Mouse (Mus musculus): ENCODE measurements around the gene Zfp748. TPM values are rescaled to one million over a fixed set of nuclear protein-coding genes. Genes with fewer than 3 reads are reported as not detected.

The Zfp748 gene
- polyA plus RNA-seq (2015; fragmentation: Nextera tagmentation; extraction: Ambion mirVana) = 16.7 and 19.6 TPM in 2 replicates

DNA sequence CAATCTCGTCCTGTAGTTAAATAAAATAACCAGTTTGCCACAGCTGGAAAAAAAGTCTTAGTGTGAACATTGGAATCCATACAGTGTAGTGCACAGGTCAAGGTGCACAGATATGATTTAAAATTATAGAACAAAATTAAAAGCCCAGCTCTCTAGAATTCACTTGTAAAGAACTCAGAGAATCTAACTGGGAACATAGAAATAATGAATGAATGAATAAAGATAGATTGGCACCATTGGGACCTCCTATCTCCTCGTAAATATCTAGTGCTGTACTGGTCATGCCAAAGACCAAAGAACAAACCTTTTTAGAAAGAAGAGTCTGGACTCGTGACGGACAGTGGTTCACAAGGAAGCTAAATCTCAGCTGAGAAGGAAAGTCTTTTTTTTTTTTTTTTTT, at the start of gene Zfp748:
Zfp748 (minus strand) TSS at position 101 of the 400 bp plus-strand sequence.
- WGBS = 79% methylated on average over 4 of the region's 4 CpGs
- Histone ChIP-seq H3K4me3 (replicated peaks; ENCODE audit: low read length) (peak within 1 kb of the TSS; percentile 92), H3K4me2 (ENCODE audit: low read length) (peak within 1 kb of the TSS; percentile 85), H3K27me3 (replicated peaks; ENCODE audit: control insufficient read depth, insufficient read depth, low read length) (no peaks in the 10 kb centered on the region), H3K27ac (ENCODE audit: low read length) (peak within 1 kb of the TSS; percentile 84), H3K9me3 (ENCODE audit: control insufficient read depth, low read length) (no peaks in the 10 kb centered on the region), H3K9ac (replicated peaks; ENCODE audit: low read depth, low read length) (peak within 1 kb of the TSS; percentile 95), H3K4me1 (replicated peaks; ENCODE audit: control insufficient read depth, insufficient read depth, low read length) (peaks cover 14% of the 10 kb centered on the region), H3K36me3 (ENCODE audit: control insufficient read depth, insufficient read depth) (no peaks in the 10 kb centered on the region)
- no peak for ATAC-seq

DNA sequence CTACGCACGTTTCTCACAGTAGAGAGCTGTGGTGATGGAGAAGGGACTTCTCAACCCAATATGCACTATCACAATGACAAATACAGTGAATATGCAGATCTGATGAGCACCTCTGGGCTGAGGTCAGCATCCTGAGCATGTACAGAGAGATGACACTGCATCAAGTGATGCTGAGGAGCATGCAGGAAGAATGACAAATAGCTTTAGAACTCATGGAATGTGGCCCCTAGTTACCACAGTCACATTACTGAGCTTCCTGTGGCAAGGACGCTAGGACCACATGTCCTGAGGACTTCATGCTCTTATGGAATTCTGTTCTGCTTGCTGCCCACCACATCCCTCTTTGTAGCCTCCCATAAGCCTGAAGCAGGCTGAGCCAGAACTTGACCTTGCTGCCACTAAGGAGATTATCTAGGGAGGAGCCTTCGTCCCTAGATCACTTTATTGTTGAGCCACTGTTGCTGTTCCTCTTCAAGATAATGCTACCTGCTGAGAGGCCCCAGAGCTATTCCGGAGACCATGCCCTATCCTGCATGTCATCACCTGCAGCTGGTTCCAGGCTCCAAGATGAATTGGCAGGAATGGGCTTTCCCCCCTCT, 19.1 kb upstream of the Zfp748 start:
- Histone ChIP-seq H3K9me3 (ENCODE audit: control insufficient read depth, low read length) (no peaks in the 10 kb centered on the region), H3K4me3 (replicated peaks; ENCODE audit: low read length) (no peak overlapping the region), H3K27me3 (replicated peaks; ENCODE audit: control insufficient read depth, insufficient read depth, low read length) (no peaks in the 10 kb centered on the region), H3K4me2 (ENCODE audit: low read length) (no peak overlapping the region), H3K27ac (ENCODE audit: low read length) (no peak overlapping the region), H3K9ac (replicated peaks; ENCODE audit: low read depth, low read length) (no peak overlapping the region), H3K4me1 (replicated peaks; ENCODE audit: control insufficient read depth, insufficient read depth, low read length) (no peaks in the 10 kb centered on the region), H3K36me3 (ENCODE audit: control insufficient read depth, insufficient read depth) (no peaks in the 10 kb centered on the region)
- WGBS = 73% methylated on average over 5 of the region's 5 CpGs
- ATAC-seq = no peak

DNA sequence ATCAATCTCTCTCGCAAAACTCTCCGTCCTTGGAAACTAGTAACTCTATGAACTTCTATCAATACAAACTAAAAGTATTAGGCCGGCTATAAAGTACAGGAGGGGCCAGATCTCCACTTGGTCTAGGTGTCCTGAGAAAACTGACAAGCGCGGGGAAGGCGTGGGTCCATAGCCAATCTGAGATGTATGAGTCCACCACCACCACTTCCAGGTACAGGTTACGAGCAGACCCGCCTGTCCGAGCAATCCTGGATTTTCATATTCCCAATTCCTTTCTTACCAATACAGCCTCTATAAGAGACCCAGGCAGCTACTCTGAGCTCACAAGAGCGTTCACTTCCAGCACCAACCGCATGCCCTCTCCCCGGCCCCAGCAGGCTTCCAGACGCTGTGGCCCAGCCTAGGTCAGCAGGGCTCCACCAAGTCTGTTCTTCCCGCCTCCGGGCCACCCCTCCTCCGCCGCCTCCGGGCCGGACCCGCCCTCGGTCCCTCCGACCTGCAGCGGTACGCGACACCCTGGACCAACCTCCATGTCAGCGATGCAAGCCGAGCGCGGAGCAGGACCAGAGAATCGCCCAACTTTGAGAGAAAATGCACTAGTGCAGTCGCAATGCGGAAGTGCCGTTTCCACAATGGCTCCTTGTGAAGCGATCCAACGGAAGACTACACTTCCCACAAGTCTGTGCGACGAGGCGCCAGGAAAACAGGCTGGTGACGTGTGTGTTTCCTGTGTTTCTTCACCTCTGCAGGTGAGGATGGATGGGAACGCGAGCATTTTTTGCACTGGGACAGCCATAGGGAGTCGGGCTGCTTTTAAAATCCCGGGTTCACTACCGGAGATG, 904 bp downstream of the Zfp748 start:
- under 1% methylated on average over 44 of the region's 44 CpGs for WGBS
- H3K4me1 ChIP-seq (replicated peaks; ENCODE audit: control insufficient read depth, insufficient read depth, low read length) = peaks cover 14% of the 10 kb centered on the region
- H3K4me3 ChIP-seq (replicated peaks; ENCODE audit: low read length) = peak overlapping the region; percentile 92
- no peaks in the 10 kb centered on the region for H3K27me3 ChIP-seq (replicated peaks; ENCODE audit: control insufficient read depth, insufficient read depth, low read length)
- H3K36me3 ChIP-seq (ENCODE audit: control insufficient read depth, insufficient read depth) = no peaks in the 10 kb centered on the region
- H3K27ac ChIP-seq (ENCODE audit: low read length) = peak overlapping the region; percentile 84
- H3K9me3 ChIP-seq (ENCODE audit: control insufficient read depth, low read length) = no peaks in the 10 kb centered on the region
- H3K9ac ChIP-seq (replicated peaks; ENCODE audit: low read depth, low read length) = peak overlapping the region; percentile 95
- peak overlapping the region; percentile 85 for H3K4me2 ChIP-seq (ENCODE audit: low read length)
- ATAC-seq = peak; percentile 100

DNA sequence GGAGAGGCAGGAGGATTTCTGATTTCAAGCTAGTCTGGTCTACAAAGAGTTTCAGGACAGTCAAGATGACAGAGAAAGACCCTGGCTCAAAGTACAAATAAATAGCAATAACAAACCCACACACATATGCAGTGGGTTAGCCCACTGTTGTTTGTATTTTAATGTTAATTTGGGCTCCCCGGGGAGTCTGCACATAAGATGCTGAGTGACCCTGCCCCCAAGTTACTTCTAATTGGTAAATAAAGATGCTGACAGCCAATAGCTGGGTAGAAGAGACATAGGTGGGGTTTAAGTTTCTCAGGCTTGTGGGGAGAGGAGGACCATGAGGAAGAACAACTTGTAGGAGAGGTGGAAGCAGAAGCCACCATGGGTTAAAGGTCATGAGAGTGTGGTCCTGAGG, 7.7 kb downstream of the Zfp748 start:
- WGBS = 74% methylated on average over 1 of the region's 1 CpGs
- no peak for ATAC-seq

DNA sequence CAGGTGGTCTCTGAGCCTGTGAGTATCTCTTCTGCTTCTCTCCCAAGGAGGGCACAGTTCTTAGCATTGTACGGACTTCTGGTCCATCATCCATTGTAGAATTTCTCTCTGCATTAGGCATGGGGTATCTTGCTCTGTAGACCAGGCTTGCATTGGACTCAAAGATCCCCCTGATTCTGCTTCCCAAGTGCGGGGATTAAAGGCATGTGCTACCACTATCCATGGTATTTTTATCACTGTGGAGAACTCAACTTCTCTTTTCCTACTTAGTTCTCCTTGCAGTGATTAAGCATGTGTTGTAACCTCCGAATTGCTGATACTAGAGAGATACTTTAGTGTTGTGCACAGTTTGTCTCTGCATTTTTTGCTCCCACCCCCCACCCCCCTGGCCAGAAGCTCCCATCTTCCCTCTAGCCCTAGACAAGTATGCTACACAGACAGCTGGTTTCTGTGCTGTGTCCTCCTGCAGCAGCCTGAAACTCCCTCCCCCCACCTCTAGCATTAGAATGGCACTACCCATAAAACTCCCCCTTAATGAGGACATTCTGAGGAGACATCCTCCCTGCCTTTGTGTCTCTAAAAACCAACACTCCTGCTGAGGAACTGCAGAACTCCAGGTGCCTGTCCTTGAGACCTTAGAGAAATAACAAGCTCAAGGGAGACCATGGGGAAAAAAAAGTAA, 26.4 kb downstream of the Zfp748 start:
- Histone ChIP-seq H3K9ac (replicated peaks; ENCODE audit: low read depth, low read length) (no peak overlapping the region), H3K4me3 (replicated peaks; ENCODE audit: low read length) (no peak overlapping the region), H3K27ac (ENCODE audit: low read length) (no peak overlapping the region), H3K9me3 (ENCODE audit: control insufficient read depth, low read length) (no peaks in the 10 kb centered on the region), H3K4me1 (replicated peaks; ENCODE audit: control insufficient read depth, insufficient read depth, low read length) (peaks cover 20% of the 10 kb centered on the region), H3K4me2 (ENCODE audit: low read length) (no peak overlapping the region), H3K36me3 (ENCODE audit: control insufficient read depth, insufficient read depth) (no peaks in the 10 kb centered on the region), H3K27me3 (replicated peaks; ENCODE audit: control insufficient read depth, insufficient read depth, low read length) (no peaks in the 10 kb centered on the region)
- 80% methylated on average over 3 of the region's 3 CpGs for WGBS
- ATAC-seq = no peak

More for the DNA sequence above, 7.7 kb downstream of the Zfp748 start:
- Histone ChIP-seq H3K4me3 (replicated peaks; ENCODE audit: low read length) (no peak overlapping the region), H3K27me3 (replicated peaks; ENCODE audit: control insufficient read depth, insufficient read depth, low read length) (no peaks in the 10 kb centered on the region), H3K9ac (replicated peaks; ENCODE audit: low read depth, low read length) (no peak overlapping the region), H3K9me3 (ENCODE audit: control insufficient read depth, low read length) (no peaks in the 10 kb centered on the region), H3K27ac (ENCODE audit: low read length) (no peak overlapping the region), H3K4me2 (ENCODE audit: low read length) (no peak overlapping the region), H3K36me3 (ENCODE audit: control insufficient read depth, insufficient read depth) (peaks cover 31% of the 10 kb centered on the region), H3K4me1 (replicated peaks; ENCODE audit: control insufficient read depth, insufficient read depth, low read length) (0 out of 2 replicates have a peak, but pooled peaks cover 1% of the 10 kb centered on the region)

DNA sequence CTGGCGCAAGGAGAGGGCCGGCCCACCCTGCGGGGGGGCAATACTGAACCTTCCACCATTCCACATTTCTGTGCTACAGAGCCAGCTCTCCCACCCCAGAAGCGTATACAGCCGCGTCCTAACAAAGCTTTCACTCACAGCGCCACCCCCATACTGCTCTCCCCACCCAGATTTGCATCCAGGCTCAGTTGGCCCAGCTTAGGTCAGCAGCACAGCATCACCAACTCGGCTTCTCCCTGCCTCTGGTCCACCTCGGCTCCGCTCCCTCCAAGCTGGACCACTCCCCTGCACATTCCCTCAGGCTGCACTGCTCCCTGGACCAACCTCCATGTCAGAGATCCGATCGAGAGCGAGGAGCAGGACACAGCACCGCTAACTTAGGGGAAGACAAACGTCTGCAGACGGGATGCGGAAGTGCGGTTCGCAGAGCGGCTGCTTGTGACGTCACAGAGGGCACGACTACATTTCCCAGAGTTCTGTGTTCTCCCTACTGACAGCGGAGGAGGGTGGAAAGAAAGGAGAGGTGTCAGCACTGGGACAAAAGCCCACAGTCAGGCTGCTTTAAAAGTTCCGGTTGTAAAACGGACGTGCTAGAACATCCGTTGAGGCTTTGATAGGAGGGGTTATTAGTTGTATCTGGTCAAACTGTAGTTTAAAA, 27.7 kb downstream of the Zfp748 start, which contains the start of the genes Gm26965 and Zfp87:
Gm26965 (minus strand) TSS at position 399 of the 658 bp plus-strand sequence.
Zfp87 (minus strand) TSS at position 425 of the 658 bp plus-strand sequence.
- H3K9ac ChIP-seq (replicated peaks; ENCODE audit: low read depth, low read length) = peak within 1 kb of the TSS; percentile 88
- WGBS = under 1% methylated on average over 27 of the region's 27 CpGs
- peak within 1 kb of the TSS; percentile 96 for H3K4me2 ChIP-seq (ENCODE audit: low read length)
- H3K27ac ChIP-seq (ENCODE audit: low read length) = peak within 1 kb of the TSS; percentile 78
- H3K4me3 ChIP-seq (replicated peaks; ENCODE audit: low read length) = peak within 1 kb of the TSS; percentile 99
- 0 out of 2 replicates have a peak, but pooled peaks cover 3% of the 10 kb centered on the region for H3K36me3 ChIP-seq (ENCODE audit: control insufficient read depth, insufficient read depth)
- ATAC-seq = peak; percentile 99
- H3K4me1 ChIP-seq (replicated peaks; ENCODE audit: control insufficient read depth, insufficient read depth, low read length) = peaks cover 20% of the 10 kb centered on the region
- no peaks in the 10 kb centered on the region for H3K27me3 ChIP-seq (replicated peaks; ENCODE audit: control insufficient read depth, insufficient read depth, low read length)
- H3K9me3 ChIP-seq (ENCODE audit: control insufficient read depth, low read length) = no peaks in the 10 kb centered on the region

DNA sequence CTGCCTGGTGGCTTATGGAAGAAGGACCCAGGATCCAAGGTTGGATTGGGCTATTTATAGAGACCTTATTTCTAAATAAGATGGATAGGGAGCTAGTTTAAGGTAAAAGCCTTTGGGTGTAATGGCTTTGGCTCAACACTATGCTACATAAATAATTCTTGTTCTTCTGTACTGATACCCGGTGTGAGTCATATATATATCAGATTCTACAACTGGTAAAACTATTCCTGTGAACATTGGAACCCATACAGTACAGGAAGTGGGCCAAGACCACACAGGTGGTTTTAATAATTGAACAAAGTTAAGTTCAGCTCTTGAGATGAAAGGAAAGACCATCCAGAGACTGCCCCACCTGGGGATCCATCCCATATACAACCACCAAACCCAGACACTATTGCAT, 52.7 kb downstream of the Zfp748 start:
- H3K9me3 ChIP-seq (ENCODE audit: control insufficient read depth, low read length) = no peaks in the 10 kb centered on the region
- H3K27ac ChIP-seq (ENCODE audit: low read length) = no peak overlapping the region
- no peaks in the 10 kb centered on the region; the same call in 1 of the 2 replicates for H3K36me3 ChIP-seq (ENCODE audit: control insufficient read depth, insufficient read depth)
- no peak overlapping the region for H3K4me3 ChIP-seq (replicated peaks; ENCODE audit: low read length)
- no peak overlapping the region; the same call in 1 of the 2 replicates for H3K4me2 ChIP-seq (ENCODE audit: low read length)
- H3K9ac ChIP-seq (replicated peaks; ENCODE audit: low read depth, low read length) = no peak overlapping the region
- peak; percentile 19 for ATAC-seq
- H3K4me1 ChIP-seq (replicated peaks; ENCODE audit: control insufficient read depth, insufficient read depth, low read length) = peaks cover 8% of the 10 kb centered on the region
- no peaks in the 10 kb centered on the region for H3K27me3 ChIP-seq (replicated peaks; ENCODE audit: control insufficient read depth, insufficient read depth, low read length)
- 89% methylated on average over 1 of the region's 1 CpGs for whole genome bisulfite sequencing

DNA sequence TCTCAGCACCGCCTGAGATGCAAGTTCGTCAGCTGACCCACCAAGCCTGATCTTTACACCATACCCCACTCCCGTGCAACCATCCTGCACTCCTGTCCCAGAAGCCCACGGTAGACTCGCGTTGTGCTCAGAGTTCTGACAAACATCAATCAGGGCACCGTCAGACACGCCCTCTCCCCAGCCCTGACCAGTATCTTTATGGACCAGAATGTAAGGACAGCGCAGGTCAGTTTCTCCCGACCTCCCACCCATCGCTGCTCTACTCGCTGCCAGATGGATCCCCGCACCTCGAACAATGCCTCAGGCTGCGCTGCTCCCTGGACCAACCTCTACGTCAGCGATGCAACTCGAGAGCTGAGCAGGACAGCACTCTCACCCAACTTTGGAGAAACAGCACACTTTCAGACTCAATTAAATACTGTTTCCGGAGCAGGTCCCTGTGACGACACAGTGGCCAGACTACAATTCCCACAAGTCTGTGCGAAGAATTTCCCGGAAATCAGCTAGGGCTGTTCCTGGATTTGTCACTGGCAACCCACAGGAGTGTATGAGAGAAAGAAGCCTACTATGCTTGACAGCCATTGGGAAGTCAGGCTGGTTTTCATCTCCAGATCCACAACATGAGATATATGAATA, 53.4 kb downstream of the Zfp748 start, which contains the start of gene Zfp58:
Zfp58 (minus strand) TSS at position 472 of the 636 bp plus-strand sequence.
- ATAC-seq = peak; percentile 98
- Histone ChIP-seq H3K4me2 (ENCODE audit: low read length) (peak within 1 kb of the TSS; percentile 80), H3K9ac (replicated peaks; ENCODE audit: low read depth, low read length) (peak within 1 kb of the TSS; percentile 71), H3K4me3 (replicated peaks; ENCODE audit: low read length) (peak within 1 kb of the TSS; percentile 88), H3K36me3 (ENCODE audit: control insufficient read depth, insufficient read depth) (peaks cover 2% of the 10 kb centered on the region), H3K27me3 (replicated peaks; ENCODE audit: control insufficient read depth, insufficient read depth, low read length) (no peaks in the 10 kb centered on the region), H3K9me3 (ENCODE audit: control insufficient read depth, low read length) (no peaks in the 10 kb centered on the region), H3K4me1 (replicated peaks; ENCODE audit: control insufficient read depth, insufficient read depth, low read length) (peaks cover 8% of the 10 kb centered on the region), H3K27ac (ENCODE audit: low read length) (no peak within 1 kb of the TSS)
- under 1% methylated on average over 22 of the region's 22 CpGs for WGBS

Measured in forebrain, embryonic 16.5 days (tissue).